Mouse (Mus musculus) gastrocnemius, adult 18-20 months (tissue): ENCODE measurements around the gene Slc22a20. TPM values are rescaled to one million over a fixed set of nuclear protein-coding genes. Genes with fewer than 3 reads are reported as not detected.

Experiments used
- DNase-seq: peaks from one replicate; pipeline ENCODE4 v3.0.0; 2021; ENCODE audit warnings: low spot score
- total RNA-seq, 2 experiments: library from RNA; stranded (reverse); gene quantifications; 2 replicates each; pipeline ENCODE4 v1.2.3; 2021

Slc22a20 gene
- total RNA-seq, 2 experiments from 2014 or later: not detected

DNA sequence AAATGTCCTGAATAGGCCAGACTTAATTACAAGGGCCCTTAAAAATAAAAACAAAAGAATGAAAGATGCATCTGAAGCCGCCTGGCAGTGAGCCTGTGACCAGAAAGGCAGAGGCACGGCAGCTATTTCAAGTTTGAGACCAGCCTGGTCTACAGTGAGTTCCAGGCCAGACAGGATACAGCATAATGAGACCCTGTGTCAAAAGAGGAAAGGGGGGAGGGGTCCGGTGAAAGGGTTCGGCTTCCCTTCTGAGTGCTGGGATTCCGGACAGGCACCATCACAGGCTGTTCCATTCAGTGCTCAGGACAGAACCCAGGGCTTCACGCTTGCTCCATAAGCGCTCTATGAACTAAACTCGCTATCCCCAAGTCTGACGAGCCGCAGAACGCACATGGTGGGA is 58.9 kb downstream of the Slc22a20 start:
- DNase-seq: no peak

GRCm38 (mm10) chr19:5925311-5925855 is 60.6 kb downstream of the Slc22a20 start:
- no peak for DNase-seq

GRCm38 (mm10) chr19:5924713-5925093 is 61.2 kb downstream of the Slc22a20 start, which contains the start of gene Cdc42ep2:
TSS of gene Cdc42ep2 (minus strand) at chr19:5924816.
- DNase-seq: peak; percentile 97

DNA sequence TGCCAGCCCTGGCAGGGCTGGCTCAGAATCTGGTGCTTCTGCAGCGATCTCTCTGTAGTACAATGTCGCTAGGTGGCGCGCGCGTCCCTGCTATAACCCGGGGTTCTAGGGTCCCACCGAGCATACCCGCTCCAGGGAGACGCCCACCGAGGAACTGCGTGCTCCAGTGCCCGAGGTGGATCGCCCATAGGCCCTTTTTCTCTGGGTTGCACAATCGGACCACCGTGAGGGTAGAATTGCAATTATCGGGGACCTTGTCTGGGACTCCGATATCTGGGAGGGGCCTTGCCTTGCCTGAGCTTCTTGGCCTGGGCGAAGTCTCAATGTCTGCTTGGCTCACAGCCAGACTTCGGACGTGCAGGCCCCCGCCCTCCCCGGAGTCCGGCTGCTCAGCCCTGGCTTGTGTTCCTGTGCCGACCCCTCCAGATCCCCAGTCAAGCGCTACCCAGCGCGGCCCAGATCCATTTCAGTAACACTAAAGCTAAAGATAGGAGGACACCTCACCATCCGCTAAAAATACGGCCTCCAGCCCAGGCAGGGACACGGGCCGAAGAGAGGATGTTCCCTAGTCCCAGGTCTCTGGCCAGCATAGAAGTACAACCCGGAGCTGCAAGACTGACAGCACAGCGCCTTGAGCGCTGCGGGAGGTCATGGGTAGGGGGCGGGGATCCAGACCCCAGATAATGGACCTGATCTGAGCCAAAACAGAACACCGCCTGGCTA is 61.8 kb downstream of the Slc22a20 start:
- DNase-seq: peak; percentile 93

DNA sequence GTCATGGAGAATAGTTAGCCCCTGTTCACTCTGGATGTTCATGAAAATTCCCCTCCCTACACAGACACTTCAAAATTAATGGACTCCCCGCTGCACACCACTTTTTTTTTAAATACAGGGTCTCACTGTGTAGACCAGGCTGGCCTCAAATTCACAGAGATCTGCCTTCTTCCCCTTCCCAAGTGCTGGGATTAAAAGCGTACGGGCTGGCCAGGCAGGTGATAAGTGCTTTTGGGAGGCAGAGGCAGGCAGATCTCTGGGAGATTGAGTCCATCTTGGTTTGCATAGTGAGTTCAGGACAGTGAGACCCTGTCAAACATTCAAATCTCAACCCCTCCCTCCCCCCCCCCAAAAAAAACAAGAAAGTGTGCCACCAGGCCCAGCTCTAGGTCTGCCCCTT is 63.0 kb downstream of the Slc22a20 start:
- DNase-seq: no peak

DNA sequence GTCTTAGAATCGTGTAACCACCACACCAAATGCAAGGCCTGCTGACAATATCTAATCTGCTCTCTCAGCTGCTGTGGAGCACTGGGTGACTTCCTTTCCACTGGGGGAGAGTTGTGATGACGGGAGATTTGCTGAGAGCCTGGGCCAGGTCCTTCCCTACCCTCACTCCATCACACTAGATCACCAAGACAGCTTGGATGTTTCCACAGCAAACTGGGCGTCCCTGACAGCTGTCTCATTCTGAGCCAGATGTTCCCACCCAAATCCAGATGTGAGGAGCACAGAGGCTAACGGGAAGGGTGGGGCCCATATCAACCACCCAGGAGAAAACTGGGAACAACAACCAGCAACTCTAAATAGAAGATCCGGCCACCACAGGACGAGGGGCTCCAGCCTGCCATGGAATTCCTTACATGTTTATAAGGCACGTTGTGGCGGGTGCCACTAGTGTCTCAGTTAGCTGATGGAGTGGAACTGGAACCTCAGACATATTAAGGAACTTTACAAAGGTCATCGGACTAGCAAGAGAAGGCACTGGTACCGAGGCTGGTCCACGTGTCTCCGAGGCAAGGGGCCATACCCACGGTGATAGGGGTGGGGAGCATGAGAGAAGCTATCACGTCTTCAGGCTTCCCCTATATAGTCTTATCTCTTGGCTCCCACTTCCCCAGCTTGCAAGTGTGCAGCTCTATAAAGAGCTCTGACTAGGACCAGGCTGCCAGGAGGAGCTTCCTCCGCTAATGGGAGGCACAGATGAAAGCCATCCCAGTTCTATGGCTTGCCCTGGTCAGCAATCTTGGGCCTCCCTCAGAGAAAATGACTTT is 63.6 kb downstream of the Slc22a20 start:
- DNase-seq: peak; percentile 68

GRCm38 (mm10) chr19:5921715-5922114 is 64.2 kb downstream of the Slc22a20 start:
- DNase-seq: no peak

Other genes starting within 250 kb of the Slc22a20 start
- 10 to 100 TPM; 41.4 to 45.4 TPM for gene Ltbp3, start 245.2 kb downstream of the Slc22a20 start, total RNA-seq
- gene Scyl1, start 214.7 kb downstream of the Slc22a20 start, total RNA-seq: 10 to 100 TPM; 70.6 to 74.4 TPM
- gene Frmd8, start 110.9 kb downstream of the Slc22a20 start, total RNA-seq: 1 to 10 TPM; 2.9 to 3.2 TPM
- gene Slc25a45, start 108.3 kb downstream of the Slc22a20 start, total RNA-seq: under 1 TPM; 0.59 to 0.90 TPM
- under 1 TPM; 0.21 TPM for gene Tigd3, start 92.0 kb downstream of the Slc22a20 start, total RNA-seq
- 10 to 100 TPM; 76.3 to 85.1 TPM for gene Dpf2, start 73.1 kb downstream of the Slc22a20 start, total RNA-seq
- 10 to 100 TPM in 1 of 2 experiments, 1 to 10 TPM in 1; 8.9 to 11.2 TPM for gene Cdc42ep2, start 61.3 kb downstream of the Slc22a20 start, total RNA-seq
- gene Pola2, start 21.9 kb downstream of the Slc22a20 start, total RNA-seq: 1 to 10 TPM; 6.2 to 8.7 TPM
- 10 to 100 TPM; 89.8 to 91.1 TPM for gene Capn1, start 29.8 kb upstream of the Slc22a20 start, total RNA-seq
- gene Syvn1, start 60.4 kb upstream of the Slc22a20 start, total RNA-seq: 10 to 100 TPM; 18.4 to 20.5 TPM
- 10 to 100 TPM; 27.5 to 29.3 TPM for gene Mrpl49, start 71.6 kb upstream of the Slc22a20 start, total RNA-seq
- 100 to 1,000 TPM; 425 to 500 TPM for gene Fau, start 71.7 kb upstream of the Slc22a20 start, total RNA-seq
- gene Znhit2, start 75.0 kb upstream of the Slc22a20 start, total RNA-seq: 10 to 100 TPM in 1 of 2 experiments, 1 to 10 TPM in 1; 9.5 to 10.2 TPM
- 1 to 10 TPM; 5.9 to 6.2 TPM for gene Tm7sf2, start 82.2 kb upstream of the Slc22a20 start, total RNA-seq
- gene Vps51, start 91.1 kb upstream of the Slc22a20 start, total RNA-seq: 10 to 100 TPM; 17.5 to 23.8 TPM
- gene Tmem262, start 93.9 kb upstream of the Slc22a20 start, total RNA-seq: not detected
- gene Gm28374, start 96.1 kb upstream of the Slc22a20 start, total RNA-seq: not detected
- 10 to 100 TPM; 13.5 to 14.8 TPM for gene Zfpl1, start 98.8 kb upstream of the Slc22a20 start, total RNA-seq
- gene Cdca5, start 98.8 kb upstream of the Slc22a20 start, total RNA-seq: not detected
- not detected for gene AC131692.1, start 108.3 kb upstream of the Slc22a20 start, total RNA-seq
- gene Naaladl1, start 119.6 kb upstream of the Slc22a20 start, total RNA-seq: not detected
- gene Sac3d1, start 132.5 kb upstream of the Slc22a20 start, total RNA-seq: 1 to 10 TPM; 8.6 to 9.7 TPM
- 10 to 100 TPM in 1 of 2 experiments, 1 to 10 TPM in 1; 9.7 to 10.9 TPM for gene Snx15, start 142.2 kb upstream of the Slc22a20 start, total RNA-seq
- gene Batf2, start 154.8 kb upstream of the Slc22a20 start, total RNA-seq: under 1 TPM; 0.37 to 0.43 TPM
- gene Arl2, start 155.4 kb upstream of the Slc22a20 start, total RNA-seq: 10 to 100 TPM; 73.7 to 73.9 TPM
- gene Majin, start 198.2 kb upstream of the Slc22a20 start, total RNA-seq: not detected
- not detected for gene Gpha2, start 240.2 kb upstream of the Slc22a20 start, total RNA-seq
- gene Ppp2r5b, start 249.7 kb upstream of the Slc22a20 start, total RNA-seq: 10 to 100 TPM; 34.9 to 38.2 TPM